Mouse (Mus musculus) G1E (cell line): ENCODE results near the gene Aco2. TPM values are rescaled to one million over a fixed set of nuclear protein-coding genes. Genes with fewer than 3 reads are reported as not detected.
A peak's percentile ranks its signal among the peaks of the same experiment; 100 is the strongest.

Source experiments
- ATAC-seq: 2 replicates; pipeline ENCODE4 v1.8.0; 2016; ENCODE audit warnings: mild to moderate bottlenecking; ENCODE audit not compliant: insufficient number of reproducible peaks, poor library complexity, low FRiP score, severe bottlenecking; ENCODE audit errors: extremely low read depth
- DNase-seq: peaks from one replicate; pipeline ENCODE4 v3.0.0; 2012; ENCODE audit warnings: low spot score
- H3K27me3 ChIP-seq: 2 replicates; pipeline ENCODE4 v1.6.1; 2012; ENCODE audit warnings: mild to moderate bottlenecking, low read length, inconsistent platforms; ENCODE audit not compliant: insufficient read depth
- H3K36me3 ChIP-seq: replicated peaks from 2 replicates; pipeline ENCODE3; 2012; ENCODE audit warnings: mild to moderate bottlenecking, inconsistent platforms
- H3K4me1 ChIP-seq: 2 replicates; pipeline ENCODE4 v1.6.1; 2012; ENCODE audit warnings: low read depth, low read length, inconsistent platforms, mixed read lengths; ENCODE audit not compliant: insufficient read depth
- H3K4me3 ChIP-seq: 2 replicates; pipeline ENCODE4 v1.5.1; 2012; ENCODE audit warnings: low read depth, mild to moderate bottlenecking, inconsistent platforms, low read length, moderate library complexity, mixed read lengths
- H3K9me3 ChIP-seq: replicated peaks from 2 replicates; pipeline ENCODE4 v1.6.1; 2012; ENCODE audit warnings: inconsistent platforms
- CTCF ChIP-seq: IDR thresholded peaks from 2 replicates; pipeline ENCODE4 v1.5.1; 2012; ENCODE audit warnings: low read depth, low read length, inconsistent platforms, mixed read lengths
- GATA1 ChIP-seq: IDR thresholded peaks from 2 replicates; pipeline ENCODE4 v1.6.1; 2012; ENCODE audit warnings: borderline replicate concordance, low read length, inconsistent platforms, mixed read lengths
- GATA2 ChIP-seq: IDR thresholded peaks from 2 replicates; pipeline ENCODE4 v1.6.1; 2012; ENCODE audit warnings: low read depth, low read length, inconsistent platforms, borderline replicate concordance
- POLR2AphosphoS5 ChIP-seq: IDR thresholded peaks from 2 replicates; pipeline ENCODE4 v1.6.1; 2012; ENCODE audit warnings: low read depth, low read length, inconsistent platforms; ENCODE audit not compliant: insufficient replicate concordance
- TAL1 ChIP-seq: conservative IDR thresholded peaks from 2 replicates; pipeline ENCODE4 v1.6.1; 2012; ENCODE audit warnings: low read depth, low read length, inconsistent platforms, mixed read lengths
- polyA plus RNA-seq: library from polyadenylated mRNA; stranded (reverse); fragments of >175 nt; gene quantifications from 2 replicates; pipeline ENCODE4 v1.2.3, GENCODE M21; 2012
- total RNA-seq, 2 experiments: library from RNA; stranded (forward) in 1 of 2; stranded (reverse) in 1 of 2; fragments of 200-1000 nt in 1 of 2; fragments of >200 nt in 1 of 2; fragmentation: Nextera tagmentation in 1 of 2; gene quantifications; 2 replicates each; pipeline ENCODE4 v1.2.3; 2014 to 2017

Gene Aco2
- total and polyA plus RNA-seq, 3 experiments = 124 to 177 (median 142) TPM

- Histone ChIP-seq H3K9me3 (no peaks in the 10 kb centered on the region), H3K27me3 (peaks cover 6% of the 10 kb centered on the region), H3K4me3 (no peak overlapping the region), H3K36me3 (peaks cover 72% of the 10 kb centered on the region), H3K4me1 (0 out of 2 replicates have a peak, but pooled peaks cover 9% of the 10 kb centered on the region)
- no peak for TF ChIP-seq GATA1
- no peak for TF ChIP-seq TAL1
- TF ChIP-seq CTCF = no peak
- DNase-seq (no peak), ATAC-seq (no peak)
These were observed 79.0 kb downstream of the Aco2 start for GRCm38 (mm10) chr15:81951159-81951558.

GRCm38 (mm10) chr15:81952310-81952709 lies 80.2 kb downstream of the Aco2 start:
- no peaks in the 10 kb centered on the region for H3K9me3 ChIP-seq
- ATAC-seq (no peak), DNase-seq (no peak)
- peaks cover 83% of the 10 kb centered on the region for H3K36me3 ChIP-seq
- TF ChIP-seq GATA2 (no peak), CTCF (no peak), GATA1 (no peak), POLR2AphosphoS5 (no peak), TAL1 (no peak)
- no peaks in the 10 kb centered on the region; the same call in 1 of the 2 replicates for H3K27me3 ChIP-seq
- H3K4me3 ChIP-seq = no peak overlapping the region
- H3K4me1 ChIP-seq = peaks cover 14% of the 10 kb centered on the region; the same call in 1 of the 2 replicates

DNA sequence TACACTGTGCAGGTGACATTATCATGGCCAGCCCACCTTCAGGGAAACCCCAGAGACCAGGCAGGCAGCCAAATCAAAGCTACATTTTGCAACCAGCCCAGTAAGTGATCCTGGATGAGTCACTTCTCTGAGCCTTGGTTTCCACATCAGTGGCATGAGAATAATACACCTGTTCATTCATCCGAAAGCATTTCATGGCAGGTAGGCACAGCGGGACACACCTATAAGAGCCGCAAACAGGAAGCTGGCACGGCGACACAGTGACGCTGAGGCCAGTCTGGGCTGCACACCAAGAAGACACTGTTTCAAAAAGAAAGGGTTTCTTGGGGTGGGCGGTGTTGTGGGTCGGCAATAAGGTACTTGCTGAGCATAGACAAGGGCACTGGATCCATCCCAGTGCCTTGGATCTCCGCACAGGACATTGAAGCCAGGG lies 82.1 kb downstream of the Aco2 start:
- Histone ChIP-seq H3K4me3 (no peak overlapping the region), H3K4me1 (peaks cover 20% of the 10 kb centered on the region), H3K36me3 (peaks cover 99% of the 10 kb centered on the region), H3K27me3 (no peaks in the 10 kb centered on the region), H3K9me3 (no peaks in the 10 kb centered on the region)
- DNase-seq (no peak), ATAC-seq (no peak)
- TF ChIP-seq POLR2AphosphoS5 (no peak), CTCF (no peak), GATA2 (no peak), TAL1 (no peak), GATA1 (no peak)

DNA sequence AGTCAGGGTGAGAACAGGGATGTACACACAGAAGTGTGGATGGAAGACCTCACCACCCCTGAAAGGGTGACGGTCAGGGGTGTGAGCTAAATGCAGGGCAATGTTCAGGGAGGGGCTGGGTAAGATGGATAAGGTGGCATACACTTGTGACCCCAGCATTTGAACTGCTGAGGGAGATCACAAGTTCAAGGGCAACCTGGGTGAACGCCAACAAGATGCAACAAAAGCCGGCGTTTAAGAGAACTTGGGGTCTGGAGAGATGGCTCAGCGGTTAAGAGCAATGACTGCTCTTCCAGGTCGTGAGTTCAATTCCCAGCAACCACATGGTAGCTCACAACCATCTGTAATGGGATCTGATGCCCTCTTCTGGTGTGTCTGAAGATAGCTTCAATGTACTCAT lies 82.6 kb downstream of the Aco2 start:
- peaks cover 97% of the 10 kb centered on the region for H3K36me3 ChIP-seq
- TF ChIP-seq POLR2AphosphoS5 = no peak
- no peak for TF ChIP-seq GATA2
- no peak for TF ChIP-seq TAL1
- no peak for TF ChIP-seq GATA1
- no peak for TF ChIP-seq CTCF
- DNase-seq (no peak), ATAC-seq (no peak)
- no peaks in the 10 kb centered on the region for H3K9me3 ChIP-seq
- peaks cover 23% of the 10 kb centered on the region for H3K4me1 ChIP-seq
- no peak overlapping the region for H3K4me3 ChIP-seq
- H3K27me3 ChIP-seq = no peaks in the 10 kb centered on the region

- H3K36me3 ChIP-seq = peaks cover 90% of the 10 kb centered on the region
These were observed 83.3 kb downstream of the Aco2 start for GRCm38 (mm10) chr15:81955414-81955813.

DNA sequence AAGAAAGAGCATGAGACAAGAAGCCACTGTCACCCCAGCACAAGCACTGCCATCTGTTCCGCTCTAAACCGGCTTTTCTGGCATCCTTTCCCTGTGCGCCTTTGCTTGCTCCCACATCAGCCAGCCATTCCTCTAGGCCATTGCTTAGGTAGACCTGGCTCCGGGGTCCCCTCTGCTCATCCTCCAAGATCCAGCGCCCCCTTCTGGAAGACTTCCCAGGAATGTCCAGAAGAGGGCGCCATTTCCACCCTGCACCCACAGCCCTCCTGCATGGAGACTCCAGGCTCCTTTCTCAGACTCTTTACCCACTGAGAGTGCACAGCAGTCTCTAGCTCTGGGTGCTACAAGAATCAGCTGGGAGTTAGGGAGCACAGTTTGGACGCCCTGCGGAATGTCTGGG lies 84.3 kb downstream of the Aco2 start:
- DNase-seq (peak; percentile 67), ATAC-seq (no peak)
- Histone ChIP-seq H3K4me3 (no peak overlapping the region), H3K4me1 (peaks cover 33% of the 10 kb centered on the region), H3K27me3 (no peaks in the 10 kb centered on the region), H3K9me3 (no peaks in the 10 kb centered on the region), H3K36me3 (peaks cover 80% of the 10 kb centered on the region)
- TF ChIP-seq TAL1 (no peak), GATA2 (no peak), GATA1 (no peak), CTCF (peak; percentile 72)

More at GRCm38 (mm10) chr15:81955414-81955813, 83.3 kb downstream of the Aco2 start:
- TF ChIP-seq CTCF (no peak), GATA1 (no peak), TAL1 (no peak)
- Histone ChIP-seq H3K27me3 (no peaks in the 10 kb centered on the region), H3K4me1 (peaks cover 30% of the 10 kb centered on the region), H3K9me3 (no peaks in the 10 kb centered on the region), H3K4me3 (no peak overlapping the region)
- DNase-seq (no peak), ATAC-seq (no peak)

GRCm38 (mm10) chr15:81957598-81957997 lies 85.5 kb downstream of the Aco2 start:
- DNase-seq (no peak), ATAC-seq (no peak)
- Histone ChIP-seq H3K27me3 (no peaks in the 10 kb centered on the region), H3K4me1 (peaks cover 36% of the 10 kb centered on the region), H3K4me3 (no peak overlapping the region), H3K36me3 (peaks cover 68% of the 10 kb centered on the region), H3K9me3 (no peaks in the 10 kb centered on the region)
- no peak for TF ChIP-seq TAL1
- no peak for TF ChIP-seq POLR2AphosphoS5
- no peak for TF ChIP-seq CTCF
- TF ChIP-seq GATA2 = no peak
- TF ChIP-seq GATA1 = no peak
